Mouse (Mus musculus) midbrain, embryonic 12.5 days (tissue): ENCODE results near the gene Stard3. TPM values are rescaled to one million over a fixed set of nuclear protein-coding genes. Genes with fewer than 3 reads are reported as not detected.
"Not testable (repeated sequence)": the region's sequence is repeated elsewhere in the genome, so short reads cannot be mapped to it uniquely, and the experiment has no call there.

Source experiments
- ATAC-seq: fragments of 200-750 bp; cut with Nextera tagmentation; 2 replicates; pipeline ENCODE4 v1.8.0; 2017; ENCODE audit warnings: low read depth, moderate TSS enrichment, moderate library complexity; ENCODE audit not compliant: low FRiP score
- H3K27ac ChIP-seq: fragments of 300-500 bp; sonication (generic); replicated peaks from 2 replicates; pipeline ENCODE4 v1.5.1; 2016; ENCODE audit warnings: mild to moderate bottlenecking
- H3K27me3 ChIP-seq: fragments of 300-500 bp; sonication (generic); 2 replicates; pipeline ENCODE4 v1.6.1; 2016; ENCODE audit warnings: mild to moderate bottlenecking
- H3K36me3 ChIP-seq: fragments of 300-500 bp; sonication (generic); 2 replicates; pipeline ENCODE4 v1.6.1; 2016
- H3K4me1 ChIP-seq: fragments of 300-500 bp; sonication (generic); 2 replicates; pipeline ENCODE4 v1.6.1; 2016
- H3K4me2 ChIP-seq: fragments of 300-500 bp; sonication (generic); replicated peaks from 2 replicates; pipeline ENCODE4 v1.6.1; 2016; ENCODE audit warnings: mild to moderate bottlenecking, moderate library complexity
- H3K4me3 ChIP-seq: fragments of 300-500 bp; sonication (generic); 2 replicates; pipeline ENCODE4 v1.5.1; 2016; ENCODE audit warnings: mild to moderate bottlenecking
- H3K9ac ChIP-seq: fragments of 300-500 bp; sonication (generic); replicated peaks from 2 replicates; pipeline ENCODE4 v1.6.1; 2016; ENCODE audit warnings: mild to moderate bottlenecking, moderate library complexity
- H3K9me3 ChIP-seq: fragments of 300-500 bp; sonication (generic); 2 replicates; pipeline ENCODE4 v1.6.1; 2016; ENCODE audit warnings: mild to moderate bottlenecking
- WGBS: fragments of 180-500 bp; shearing (Covaris S2); methylation state at CpG from one replicate; pipeline ENCODE4 v1.1.7; 2016; 5-methylcytosine and 5-hydroxymethylcytosine counted together
- polyA plus RNA-seq: library from polyadenylated mRNA; unstranded; fragments of >200 nt; fragmentation: Nextera tagmentation; extraction: Ambion mirVana; gene quantifications from 2 replicates; pipeline ENCODE4 v1.2.1, GENCODE M21; 2016

The Stard3 gene
- polyA plus RNA-seq, 1 experiment from 2014 or later, result 52.0 TPM

DNA sequence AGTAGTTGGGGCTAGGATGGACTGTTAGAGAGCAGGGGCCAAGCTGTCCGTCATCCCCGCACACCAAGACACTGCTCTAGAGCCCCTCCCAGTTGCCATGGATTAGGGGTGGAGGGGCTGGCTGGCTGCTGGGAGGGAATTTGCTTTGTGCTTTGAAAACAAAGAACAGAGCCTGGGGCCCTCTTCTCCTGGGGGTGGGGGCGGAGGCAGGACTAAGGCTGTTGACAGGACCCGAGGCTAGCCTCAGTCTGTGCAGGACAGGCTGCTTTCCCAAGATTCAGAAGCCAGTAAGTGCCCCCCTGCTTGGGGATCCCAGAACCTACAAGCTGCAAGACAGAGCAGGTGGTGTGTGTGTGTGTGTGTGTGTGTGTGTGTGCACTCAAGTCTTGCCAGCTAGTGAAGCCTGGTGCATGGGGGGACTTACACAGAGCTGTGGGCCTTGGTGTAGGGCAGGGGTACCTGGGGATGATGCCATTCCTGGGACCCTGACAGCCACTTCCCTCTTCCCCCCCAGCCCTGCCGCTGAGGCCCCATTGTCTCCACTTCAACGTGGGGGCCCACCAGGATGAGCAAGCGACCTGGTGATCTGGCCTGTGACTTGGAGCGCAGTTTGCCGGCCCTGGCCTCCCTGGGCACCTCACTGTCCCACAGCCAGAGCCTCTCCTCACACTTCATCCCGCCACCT, 13.5 kb downstream of the Stard3 start:
- H3K4me2 ChIP-seq, result peak overlapping the region; percentile 48
- H3K27ac ChIP-seq, result peak overlapping the region; percentile 82
- no peaks in the 10 kb centered on the region for H3K9me3 ChIP-seq
- WGBS, result 17% methylated on average over 9 of the region's 10 CpGs
- ATAC-seq, result peak; percentile 90
- H3K4me1 ChIP-seq, result peaks cover 29% of the 10 kb centered on the region
- H3K27me3 ChIP-seq, result no peaks in the 10 kb centered on the region
- H3K4me3 ChIP-seq, result peak overlapping the region; percentile 13
- peaks cover 29% of the 10 kb centered on the region for H3K36me3 ChIP-seq
- peak overlapping the region; percentile 44; the same call in 1 of the 2 replicates for H3K9ac ChIP-seq

DNA sequence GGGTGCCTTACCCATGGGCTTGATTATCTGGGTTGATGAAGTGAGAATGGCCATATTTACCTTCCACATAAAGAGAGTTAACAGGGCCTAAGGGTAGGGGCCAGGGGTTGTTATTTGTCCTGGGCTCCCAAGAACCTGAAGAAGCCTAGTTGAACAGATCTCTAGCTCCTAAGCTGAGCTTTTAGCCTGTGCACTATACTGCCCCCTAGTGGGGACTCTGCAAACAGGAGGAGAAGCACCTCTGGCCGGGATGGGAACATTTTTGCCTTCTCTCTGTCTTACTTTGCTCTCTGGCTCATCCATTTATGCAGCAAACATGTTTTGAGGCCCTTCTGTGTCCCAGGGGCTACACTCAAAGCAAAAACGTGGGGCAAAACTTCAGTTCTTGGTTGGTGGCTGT, 14.2 kb downstream of the Stard3 start:
- Histone ChIP-seq H3K4me1 (peaks cover 29% of the 10 kb centered on the region), H3K4me2 (peak overlapping the region; percentile 48), H3K4me3 (peak overlapping the region; percentile 13), H3K9me3 (no peaks in the 10 kb centered on the region), H3K27me3 (no peaks in the 10 kb centered on the region), H3K9ac (peak overlapping the region; percentile 44; the same call in 1 of the 2 replicates), H3K36me3 (peaks cover 36% of the 10 kb centered on the region), H3K27ac (peak overlapping the region; percentile 82)
- no peak for ATAC-seq
- WGBS, result 9% methylated on average over 2 of the region's 2 CpGs

DNA sequence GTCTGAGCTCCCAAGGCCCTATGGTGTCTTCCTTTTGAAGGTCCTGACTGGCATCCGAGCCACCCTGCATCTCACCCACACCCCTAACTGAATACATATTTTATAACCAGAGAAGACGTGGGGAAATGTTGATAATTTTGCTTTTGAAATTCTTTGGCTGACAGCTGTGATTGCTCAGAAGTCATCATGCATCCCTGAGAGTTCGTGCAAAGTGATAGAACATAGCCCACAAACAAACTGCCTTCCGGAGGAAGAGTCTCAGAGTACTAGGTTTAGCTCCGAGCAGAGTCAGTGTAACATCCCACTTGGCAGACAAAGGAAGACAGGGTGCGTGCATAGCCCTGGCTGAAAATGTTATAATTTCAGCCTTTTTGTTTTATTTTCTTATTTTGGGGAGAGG, 15.1 kb downstream of the Stard3 start:
- H3K4me1 ChIP-seq, result peaks cover 29% of the 10 kb centered on the region
- H3K9me3 ChIP-seq, result no peaks in the 10 kb centered on the region
- H3K36me3 ChIP-seq, result peaks cover 44% of the 10 kb centered on the region
- no peak overlapping the region for H3K27ac ChIP-seq
- no peaks in the 10 kb centered on the region for H3K27me3 ChIP-seq
- H3K9ac ChIP-seq, result peak overlapping the region; percentile 28; the same call in 1 of the 2 replicates
- no peak for ATAC-seq
- H3K4me2 ChIP-seq, result no peak overlapping the region
- 92% methylated on average over 6 of the region's 6 CpGs for WGBS
- H3K4me3 ChIP-seq, result no peak overlapping the region

DNA sequence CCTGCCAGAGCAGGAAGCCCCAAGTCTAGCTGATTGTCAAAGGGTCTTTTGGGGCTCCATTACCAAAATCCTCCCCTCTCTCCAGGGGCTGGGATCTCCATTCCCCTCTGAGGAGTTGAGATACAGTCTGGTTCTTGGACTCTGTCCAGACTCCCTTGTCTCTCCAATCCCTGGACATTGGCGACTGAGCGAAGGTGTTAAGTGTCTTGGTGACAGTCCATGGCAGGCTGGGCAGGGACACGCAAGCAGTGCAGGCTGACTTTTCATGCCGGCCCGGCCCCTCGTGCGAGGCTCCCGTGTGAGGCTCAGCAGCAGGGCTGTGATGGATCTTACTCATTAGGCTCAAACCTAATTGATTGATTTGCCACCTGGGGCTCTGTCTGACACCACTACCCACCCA, 16.1 kb downstream of the Stard3 start:
- Histone ChIP-seq H3K9me3 (no peaks in the 10 kb centered on the region), H3K36me3 (peaks cover 55% of the 10 kb centered on the region), H3K4me3 (no peak overlapping the region), H3K9ac (0 out of 2 replicates have a peak overlapping the region, but pooled peaks have one; percentile 20), H3K27me3 (no peaks in the 10 kb centered on the region), H3K4me2 (no peak overlapping the region), H3K4me1 (peaks cover 29% of the 10 kb centered on the region), H3K27ac (no peak overlapping the region)
- no peak for ATAC-seq
- WGBS, result 92% methylated on average over 8 of the region's 8 CpGs

DNA sequence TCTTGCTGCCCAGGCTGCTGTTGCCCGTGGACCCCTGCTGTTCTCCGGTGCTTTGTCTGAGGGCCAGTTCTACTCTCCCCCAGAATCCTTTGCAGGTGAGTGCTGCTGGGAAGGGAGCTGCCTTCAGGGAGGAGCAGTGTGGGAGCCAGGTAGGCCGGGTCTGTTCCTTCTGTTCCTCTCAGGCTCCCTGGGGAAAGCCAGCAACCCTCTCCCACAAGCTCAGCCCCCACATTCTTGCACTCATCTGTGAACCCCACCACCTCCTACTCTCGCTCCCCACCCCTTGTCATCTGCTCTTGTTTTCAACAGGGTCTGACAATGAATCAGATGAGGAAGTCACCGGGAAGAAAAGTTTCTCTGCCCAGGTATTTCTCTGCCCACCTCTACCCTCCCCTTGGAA, 18.6 kb downstream of the Stard3 start:
- H3K4me1 ChIP-seq, result peaks cover 16% of the 10 kb centered on the region
- H3K4me3 ChIP-seq, result no peak overlapping the region
- no peak for ATAC-seq
- no peaks in the 10 kb centered on the region for H3K27me3 ChIP-seq
- WGBS, result 77% methylated on average over 5 of the region's 5 CpGs
- H3K9ac ChIP-seq, result no peak overlapping the region
- H3K27ac ChIP-seq, result no peak overlapping the region
- no peak overlapping the region for H3K4me2 ChIP-seq
- no peaks in the 10 kb centered on the region for H3K9me3 ChIP-seq
- peaks cover 73% of the 10 kb centered on the region for H3K36me3 ChIP-seq

DNA sequence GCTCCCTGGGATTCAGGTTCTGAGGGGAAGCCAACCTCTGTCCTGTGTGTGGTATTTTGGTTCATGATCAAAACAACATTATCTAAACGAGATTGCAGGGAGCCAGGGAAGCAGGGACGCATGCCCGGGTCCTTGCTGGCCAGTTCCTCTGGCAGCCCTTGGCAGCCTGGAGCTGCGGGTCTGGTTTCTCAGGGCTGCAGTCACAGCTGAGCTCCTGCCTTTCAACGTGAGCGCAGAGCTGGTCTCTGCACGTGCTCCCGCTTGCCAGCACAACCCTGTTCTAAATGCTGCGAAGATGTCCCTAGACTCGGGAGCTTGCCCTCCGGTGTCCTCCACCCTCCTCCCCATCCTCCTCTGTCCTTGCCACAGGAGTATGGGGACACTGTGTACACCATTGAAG, 19.6 kb downstream of the Stard3 start:
- 85% methylated on average over 11 of the region's 11 CpGs for WGBS
- ATAC-seq, result no peak
- Histone ChIP-seq H3K27me3 (no peaks in the 10 kb centered on the region), H3K4me3 (no peak overlapping the region), H3K9ac (no peak overlapping the region), H3K4me1 (peaks cover 7% of the 10 kb centered on the region; the same call in 1 of the 2 replicates), H3K9me3 (no peaks in the 10 kb centered on the region), H3K36me3 (peaks cover 73% of the 10 kb centered on the region), H3K4me2 (no peak overlapping the region), H3K27ac (no peak overlapping the region)

DNA sequence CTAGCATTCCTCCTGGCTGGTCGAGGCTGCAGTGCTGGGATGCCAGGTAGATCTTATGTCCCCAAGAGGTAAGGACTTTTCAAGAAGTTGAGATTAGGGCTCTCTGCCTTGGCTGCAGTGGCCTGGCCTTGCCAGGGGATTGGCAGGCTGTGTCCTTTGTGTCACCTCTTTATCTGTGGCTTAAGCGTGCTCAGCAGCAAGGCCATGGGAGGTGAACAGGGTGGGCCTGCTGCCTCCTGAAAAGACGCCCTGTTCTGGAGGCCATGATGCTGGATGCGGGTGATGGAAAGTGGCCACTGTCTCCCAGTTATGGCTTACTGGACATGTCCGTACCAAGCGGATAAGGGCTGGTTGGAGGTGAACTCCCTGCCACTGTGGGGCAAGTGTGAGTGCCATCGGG, 21.2 kb downstream of the Stard3 start:
- Histone ChIP-seq H3K27ac (0 out of 2 replicates have a peak overlapping the region, but pooled peaks have one; percentile 25), H3K4me1 (0 out of 2 replicates have a peak, but pooled peaks cover under 1% of the 10 kb centered on the region), H3K9ac (no peak overlapping the region), H3K9me3 (no peaks in the 10 kb centered on the region), H3K4me3 (no peak overlapping the region), H3K4me2 (no peak overlapping the region), H3K36me3 (peaks cover 67% of the 10 kb centered on the region), H3K27me3 (peaks cover 15% of the 10 kb centered on the region; the same call in 1 of the 2 replicates)
- WGBS, result 96% methylated on average over 7 of the region's 7 CpGs
- ATAC-seq, result no peak

DNA sequence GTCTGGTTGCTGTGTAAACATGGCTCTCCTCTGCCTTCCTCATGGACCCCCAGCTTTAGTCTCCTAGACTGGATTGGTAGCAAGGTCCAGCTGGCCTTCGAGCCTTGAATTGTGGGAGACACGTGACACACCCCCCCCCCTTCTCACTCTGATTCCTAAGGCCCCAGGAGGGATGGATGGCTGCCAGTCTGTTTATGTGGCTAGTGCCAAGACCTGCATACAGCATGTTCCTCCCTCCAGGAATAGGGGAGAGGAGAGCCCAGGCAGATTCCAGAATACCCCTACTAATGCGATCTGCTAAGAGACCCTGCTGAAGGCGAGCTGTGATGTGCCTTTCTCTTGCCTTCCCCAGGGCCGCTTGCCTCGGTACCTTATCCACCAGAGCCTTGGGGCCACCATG, 21.9 kb downstream of the Stard3 start:
- Histone ChIP-seq H3K4me2 (no peak overlapping the region), H3K27ac (no peak overlapping the region), H3K27me3 (peaks cover 22% of the 10 kb centered on the region), H3K36me3 (peaks cover 60% of the 10 kb centered on the region), H3K9me3 (no peaks in the 10 kb centered on the region), H3K9ac (no peak overlapping the region), H3K4me1 (no peaks in the 10 kb centered on the region), H3K4me3 (no peak overlapping the region)
- WGBS, result 90% methylated on average over 6 of the region's 6 CpGs
- ATAC-seq, result no peak

DNA sequence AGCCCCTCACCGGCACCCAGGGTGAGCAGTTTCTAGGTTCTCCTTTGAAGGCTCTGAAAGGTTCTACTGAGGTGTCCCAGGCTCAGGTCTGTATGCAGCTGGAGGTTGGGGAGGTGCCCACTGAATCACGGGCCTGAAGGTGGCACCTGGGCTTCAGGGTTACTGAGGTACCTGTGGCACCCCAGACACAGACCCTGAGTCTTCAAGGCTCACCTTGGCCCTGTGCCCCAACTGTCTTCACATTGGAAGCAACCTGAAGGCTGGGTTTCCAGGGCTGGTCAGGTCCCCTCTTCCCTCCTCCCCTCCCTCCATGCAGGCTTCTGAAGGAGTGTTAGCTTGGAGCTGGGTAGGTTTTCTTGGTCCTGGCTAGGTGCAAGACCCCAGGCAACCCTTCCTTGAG, 23.5 kb downstream of the Stard3 start:
- Histone ChIP-seq H3K27ac (no peak overlapping the region), H3K27me3 (peaks cover 37% of the 10 kb centered on the region), H3K4me1 (peaks cover 5% of the 10 kb centered on the region; the same call in 1 of the 2 replicates), H3K4me3 (no peak overlapping the region), H3K9ac (no peak overlapping the region), H3K9me3 (no peaks in the 10 kb centered on the region), H3K36me3 (peaks cover 44% of the 10 kb centered on the region), H3K4me2 (no peak overlapping the region)
- 97% methylated on average over 2 of the region's 2 CpGs for WGBS
- ATAC-seq, result no peak

DNA sequence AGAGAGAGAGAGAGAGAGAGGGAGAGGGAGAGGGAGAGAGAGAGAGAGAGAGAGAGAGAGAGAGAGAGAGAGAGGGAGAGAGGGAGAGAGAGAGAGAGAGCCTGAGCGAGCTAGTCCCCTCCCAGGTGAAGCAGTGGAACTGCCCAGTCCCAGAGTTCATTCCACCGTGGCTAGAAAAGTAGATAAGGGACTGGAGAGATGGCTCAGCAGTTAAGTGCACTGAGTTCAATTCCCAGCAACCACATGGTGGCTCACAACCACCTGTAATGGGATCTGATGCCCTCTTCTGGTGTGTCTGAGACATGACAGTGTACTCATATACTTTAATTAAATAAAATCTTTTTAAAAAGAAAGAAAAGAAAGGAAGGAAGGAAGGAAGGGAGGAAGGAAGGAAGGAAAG, 24.2 kb downstream of the Stard3 start:
- H3K9ac ChIP-seq, ATAC-seq, H3K9me3 ChIP-seq, H3K4me3 ChIP-seq, H3K4me2 ChIP-seq, H3K4me1 ChIP-seq, H3K27ac ChIP-seq: not testable (repeated sequence)
- peaks cover 45% of the 10 kb centered on the region for H3K27me3 ChIP-seq
- peaks cover 37% of the 10 kb centered on the region for H3K36me3 ChIP-seq
- 37% methylated on average over 2 of the region's 2 CpGs for WGBS

DNA sequence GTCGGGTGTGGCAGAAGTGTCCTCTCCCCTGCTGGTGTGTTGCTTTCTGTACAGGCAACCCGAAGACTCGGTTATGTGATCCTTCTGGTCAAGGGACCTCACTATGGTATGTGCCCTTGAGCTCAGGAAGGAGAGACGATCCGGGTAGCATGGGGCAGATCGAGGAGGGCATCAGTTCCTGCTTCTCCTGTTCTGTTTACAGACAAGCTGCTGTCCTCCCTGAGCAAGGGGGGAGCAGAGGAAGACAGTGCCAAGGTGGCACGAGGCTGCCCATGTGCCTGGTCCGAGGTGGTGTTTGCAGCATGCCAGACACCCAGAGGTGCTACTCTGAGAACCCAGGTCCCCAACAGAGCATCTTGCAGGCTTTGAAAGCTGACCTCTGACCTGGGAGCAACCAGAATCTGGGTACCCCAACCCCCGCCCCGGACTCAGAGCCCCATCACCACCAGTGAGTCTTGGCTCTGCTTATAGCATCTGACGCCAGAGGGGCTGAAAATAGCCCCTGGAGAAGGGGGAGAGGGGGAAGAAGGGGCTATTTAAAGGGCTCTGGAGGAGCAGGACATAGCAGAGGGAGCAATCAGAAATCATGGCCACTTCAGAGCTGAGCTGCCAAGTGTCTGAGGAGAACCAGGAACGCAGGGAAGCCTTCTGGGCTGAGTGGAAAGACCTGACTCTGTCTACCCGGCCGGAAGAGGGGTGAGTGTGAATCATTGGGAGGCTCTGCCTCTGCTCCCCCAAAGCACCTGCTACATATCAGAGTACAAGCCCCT, 25.3 kb downstream of the Stard3 start, which contains the start of gene Tcap:
Gene Tcap, plus strand, starts transcription at position 551 of the 770 bp plus-strand sequence.
- ATAC-seq, result no peak
- no peak within 1 kb of the TSS for H3K4me2 ChIP-seq
- H3K4me1 ChIP-seq, result peaks cover 6% of the 10 kb centered on the region; the same call in 1 of the 2 replicates
- 67% methylated on average over 14 of the region's 14 CpGs for WGBS
- H3K4me3 ChIP-seq, result no peak within 1 kb of the TSS
- H3K9me3 ChIP-seq, result no peaks in the 10 kb centered on the region
- H3K36me3 ChIP-seq, result peaks cover 26% of the 10 kb centered on the region
- H3K9ac ChIP-seq, result no peak within 1 kb of the TSS
- no peak within 1 kb of the TSS for H3K27ac ChIP-seq
- H3K27me3 ChIP-seq, result peaks cover 55% of the 10 kb centered on the region

DNA sequence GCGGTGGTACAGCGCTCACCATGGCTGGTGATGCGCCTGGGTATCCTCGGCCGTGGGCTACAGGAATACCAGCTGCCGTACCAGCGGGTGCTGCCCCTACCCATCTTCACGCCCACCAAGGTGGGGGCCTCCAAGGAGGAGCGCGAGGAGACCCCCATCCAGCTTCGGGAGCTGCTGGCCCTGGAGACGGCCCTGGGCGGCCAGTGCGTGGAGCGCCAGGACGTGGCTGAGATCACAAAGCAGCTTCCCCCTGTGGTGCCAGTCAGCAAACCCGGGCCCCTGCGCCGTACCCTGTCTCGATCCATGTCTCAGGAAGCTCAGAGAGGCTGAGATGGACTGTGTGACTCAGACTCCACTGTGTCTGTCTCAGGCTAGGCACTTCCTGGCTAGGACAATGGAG, 26.0 kb downstream of the Stard3 start:
- 74% methylated on average over 20 of the region's 20 CpGs for WGBS
- peaks cover 19% of the 10 kb centered on the region for H3K36me3 ChIP-seq
- no peak overlapping the region for H3K9ac ChIP-seq
- H3K4me1 ChIP-seq, result peaks cover 9% of the 10 kb centered on the region; the same call in 1 of the 2 replicates
- H3K9me3 ChIP-seq, result no peaks in the 10 kb centered on the region
- no peak for ATAC-seq
- H3K4me2 ChIP-seq, result no peak overlapping the region
- no peak overlapping the region for H3K27ac ChIP-seq
- H3K27me3 ChIP-seq, result peaks cover 63% of the 10 kb centered on the region
- H3K4me3 ChIP-seq, result no peak overlapping the region
